Mouse (Mus musculus): ENCODE measurements around the gene Ypel2.

DNA sequence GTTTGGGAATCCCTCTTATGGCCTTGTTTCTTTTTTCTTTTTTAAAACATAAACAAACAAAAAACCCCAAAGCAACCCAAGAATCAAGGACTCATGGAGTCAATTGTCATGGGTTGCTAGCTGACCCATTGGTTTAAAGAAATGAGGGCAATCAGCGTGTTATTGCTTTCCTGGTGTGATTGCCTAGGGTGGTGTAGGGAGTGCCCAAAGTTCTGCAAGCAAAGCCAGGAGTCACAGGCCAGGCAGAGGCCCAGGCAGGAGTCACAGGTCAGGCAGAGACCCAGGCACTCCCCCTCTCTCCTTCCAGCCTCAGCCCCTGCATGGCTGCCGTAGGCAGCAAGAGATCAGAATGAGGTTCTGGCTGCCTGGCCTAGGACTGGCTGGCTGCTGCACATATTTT is 58.6 kb downstream of the Ypel2 start:
- TF ChIP-seq CTCF (IDR thresholded peaks at IDR 0.05; ENCODE audit: borderline replicate concordance, extremely low read depth, insufficient read depth, insufficient read length) (no peak), POLR2A (IDR thresholded peaks at IDR 0.05; ENCODE audit: borderline replicate concordance, extremely low read depth, insufficient read depth, insufficient read length, poor library complexity, severe bottlenecking) (no peak)

Measured in brain, embryonic 14.5 days (tissue).